Mouse (Mus musculus): Measurements from ENCODE around the gene Osbpl7.

Gene Osbpl7

GRCm38 (mm10) chr11:97040301-97041021, 10.0 kb upstream of the Osbpl7 start:
- no peak for DNase-seq

DNA sequence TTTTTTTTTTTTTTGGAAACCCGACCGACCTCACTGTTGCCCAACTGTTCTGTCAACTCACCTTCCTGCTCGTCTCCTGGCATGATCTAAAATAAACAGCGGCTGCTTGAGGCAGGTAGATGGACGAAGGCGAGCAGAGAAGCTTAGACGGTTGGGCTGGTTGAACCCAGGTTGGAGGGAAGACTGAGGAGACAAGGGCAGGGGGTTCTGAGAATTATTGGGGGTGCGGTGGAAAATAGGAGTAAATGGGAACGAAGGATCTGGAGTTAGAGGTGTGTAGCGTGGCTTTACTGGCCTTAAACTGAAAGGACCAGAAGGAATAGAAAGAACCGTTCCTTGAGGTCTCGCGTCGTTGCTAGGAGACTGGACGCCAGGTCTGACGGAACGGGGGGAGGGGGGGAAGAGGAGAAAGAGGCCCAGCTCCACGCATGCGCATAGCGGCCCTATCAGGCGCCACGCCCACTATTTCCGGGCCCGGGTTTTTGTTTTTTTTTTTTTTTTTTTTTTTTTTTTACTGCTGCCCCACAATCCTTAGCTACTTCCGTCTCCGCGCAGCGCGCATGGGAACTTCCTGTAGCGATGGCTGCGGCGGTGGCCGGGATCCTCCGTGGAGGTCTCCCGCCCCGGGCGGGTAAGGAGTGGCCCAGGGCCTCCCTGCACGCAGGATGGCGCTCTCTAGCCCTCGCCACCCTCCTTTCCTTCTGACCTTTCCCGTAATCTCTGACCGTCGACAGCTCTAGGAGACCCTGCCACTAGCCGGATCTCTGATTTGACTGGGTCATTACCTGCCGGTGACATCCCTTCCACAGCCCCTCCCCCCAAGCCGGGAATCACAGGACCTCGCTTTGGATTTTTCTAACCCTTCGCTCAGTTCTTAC, 9.2 kb upstream of the Osbpl7 start, which contains the start of the genes Lrrc46 and Mrpl10:
Lrrc46 (minus strand) TSS at position 386 of the 878 bp plus-strand sequence.
Mrpl10 (plus strand) TSS at position 539 of the 878 bp plus-strand sequence.
- DNase-seq, result peak; percentile 85

DNA sequence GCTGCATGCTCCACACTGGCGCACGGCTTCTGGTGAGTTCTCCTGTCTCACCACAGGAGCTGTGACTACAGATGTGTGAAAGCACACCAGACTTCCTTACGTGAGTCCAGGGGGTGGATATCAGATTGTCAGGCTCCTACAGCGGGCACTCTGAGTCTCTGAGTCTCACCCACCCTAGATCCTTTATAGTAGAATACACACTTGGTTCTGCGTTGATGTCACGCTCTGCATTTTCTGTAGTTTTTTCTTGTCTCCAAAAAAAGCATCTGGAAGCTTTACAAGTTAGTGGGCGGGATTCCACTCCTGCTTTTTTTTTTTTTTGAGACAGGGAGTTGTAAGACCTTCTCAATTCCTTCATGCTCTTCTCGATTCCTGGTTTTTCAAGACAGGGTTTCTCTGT, 5.5 kb upstream of the Osbpl7 start:
- DNase-seq, result no peak

- DNase-seq, result no peak
Observed at GRCm38 (mm10) chr11:97045861-97046260, 4.6 kb upstream of the Osbpl7 start.

GRCm38 (mm10) chr11:97048090-97048650, 2.3 kb upstream of the Osbpl7 start:
- DNase-seq, result no peak

DNA sequence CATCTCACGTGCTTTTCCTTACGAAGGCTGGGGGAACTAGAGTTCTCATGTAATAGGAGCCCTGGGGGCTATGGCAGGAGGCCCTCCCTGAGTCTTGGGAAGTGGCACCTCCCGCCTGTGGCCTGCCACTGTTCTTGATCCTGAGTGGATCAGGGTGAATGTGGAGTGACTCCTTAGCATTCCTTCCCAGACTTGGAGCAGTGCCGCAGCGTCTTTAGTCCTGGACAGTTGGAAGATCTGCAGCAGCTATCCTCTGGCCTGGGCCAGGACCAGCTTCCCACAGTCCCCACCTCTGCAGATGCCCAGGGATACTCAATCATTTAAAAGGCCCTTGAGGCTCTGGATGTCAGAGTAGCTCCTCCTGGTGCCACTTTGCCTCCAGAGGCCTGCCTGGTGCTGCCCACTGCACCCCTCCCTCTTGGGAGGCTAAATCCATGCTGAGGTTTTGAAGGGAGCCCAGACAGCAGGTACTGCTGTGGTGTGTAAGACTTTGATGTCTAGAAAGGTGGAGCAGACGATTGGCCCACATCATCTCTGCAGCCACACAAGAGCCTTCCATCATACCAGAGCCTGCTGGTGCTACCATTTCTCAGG, 839 bp upstream of the Osbpl7 start:
- no peak for DNase-seq

- no peak for DNase-seq
Observed at GRCm38 (mm10) chr11:97050944-97051586, 637 bp downstream of the Osbpl7 start.

GRCm38 (mm10) chr11:97052219-97052646, 1.8 kb downstream of the Osbpl7 start:
- DNase-seq, result peak; percentile 61

DNA sequence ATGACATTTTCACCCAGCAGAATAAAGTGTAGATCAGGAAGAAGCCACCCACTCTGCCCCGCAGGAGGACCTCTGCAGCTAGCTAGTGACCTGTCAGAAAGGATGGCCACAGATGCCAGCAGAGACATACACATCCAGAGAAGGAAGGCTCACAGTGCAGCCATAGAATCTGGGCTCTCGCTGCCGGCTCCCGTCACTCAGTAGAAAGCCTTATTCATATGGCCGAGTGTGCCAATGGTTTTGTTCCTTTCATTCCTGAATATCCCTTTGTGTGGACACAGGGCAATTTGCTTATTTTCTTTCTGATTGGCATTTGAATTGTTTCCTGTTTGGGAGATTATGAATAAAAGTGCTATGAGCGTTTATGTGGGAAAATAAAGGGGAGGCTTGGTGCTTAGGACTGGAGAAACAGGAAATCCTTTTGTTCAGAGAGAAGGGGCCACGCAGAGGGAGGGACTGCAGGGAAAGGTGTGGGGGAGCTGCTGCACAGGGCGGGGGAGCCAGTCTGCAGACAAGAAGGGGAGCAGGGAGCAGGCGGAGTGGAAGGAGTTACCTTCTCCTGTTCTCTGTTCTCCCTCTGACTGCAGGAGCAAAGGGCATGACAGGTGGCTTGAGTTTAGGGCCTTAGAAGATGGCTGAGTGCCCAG, 13.0 kb downstream of the Osbpl7 start:
- DNase-seq, result no peak

DNA sequence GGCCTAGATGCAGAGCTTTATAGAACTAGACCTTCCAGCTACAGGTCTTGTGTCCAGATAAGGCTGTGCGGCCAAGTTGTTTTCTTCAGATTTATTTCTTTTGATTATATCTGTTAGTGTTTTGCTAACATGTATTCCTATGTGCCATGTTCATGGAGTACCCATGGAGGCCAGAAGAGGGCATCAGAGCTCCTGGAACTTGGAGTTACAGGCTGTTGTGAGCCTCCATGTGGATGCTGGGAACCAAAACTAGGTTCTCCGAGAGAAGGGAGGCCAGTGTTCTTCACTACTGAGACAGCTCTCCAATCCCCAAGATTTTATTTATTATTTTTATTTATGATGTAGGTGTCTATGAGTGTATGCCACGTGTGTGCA, 13.5 kb downstream of the Osbpl7 start:
- DNase-seq, result no peak

- DNase-seq, result no peak
Observed at GRCm38 (mm10) chr11:97065538-97066295, 15.3 kb downstream of the Osbpl7 start.

DNA sequence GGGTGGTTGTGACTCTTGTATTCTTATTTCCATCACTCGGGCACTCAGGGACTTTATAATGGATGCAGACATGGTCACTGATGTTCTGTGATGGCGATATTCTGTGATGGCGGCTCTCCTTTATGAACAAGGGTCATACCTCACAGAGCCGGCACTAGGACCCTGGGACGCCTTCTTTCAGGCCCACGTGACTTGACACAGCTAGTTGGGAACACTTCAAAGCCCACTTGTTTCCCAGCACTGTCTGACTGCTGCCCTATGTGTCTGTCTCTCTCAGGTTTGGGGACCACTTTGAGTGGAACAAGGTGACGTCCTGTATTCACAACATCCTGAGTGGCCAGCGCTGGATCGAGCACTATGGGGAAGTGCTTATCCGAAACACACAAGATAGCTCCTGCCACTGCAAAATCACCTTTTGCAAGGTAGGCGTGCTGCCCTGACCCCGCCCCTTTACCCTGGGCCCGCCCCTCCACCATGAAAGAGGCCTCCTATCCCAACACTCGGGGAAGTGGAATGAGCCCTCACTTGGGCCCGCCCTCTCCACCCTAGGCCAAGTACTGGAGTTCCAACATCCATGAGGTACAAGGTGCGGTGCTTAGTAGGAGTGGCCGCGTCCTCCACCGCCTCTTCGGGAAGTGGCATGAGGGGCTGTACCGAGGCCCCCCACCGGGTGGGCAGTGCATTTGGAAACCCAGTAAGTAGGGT, 16.4 kb downstream of the Osbpl7 start:
- no peak for DNase-seq

GRCm38 (mm10) chr11:97069333-97069732, 18.9 kb downstream of the Osbpl7 start:
- DNase-seq, result no peak

DNA sequence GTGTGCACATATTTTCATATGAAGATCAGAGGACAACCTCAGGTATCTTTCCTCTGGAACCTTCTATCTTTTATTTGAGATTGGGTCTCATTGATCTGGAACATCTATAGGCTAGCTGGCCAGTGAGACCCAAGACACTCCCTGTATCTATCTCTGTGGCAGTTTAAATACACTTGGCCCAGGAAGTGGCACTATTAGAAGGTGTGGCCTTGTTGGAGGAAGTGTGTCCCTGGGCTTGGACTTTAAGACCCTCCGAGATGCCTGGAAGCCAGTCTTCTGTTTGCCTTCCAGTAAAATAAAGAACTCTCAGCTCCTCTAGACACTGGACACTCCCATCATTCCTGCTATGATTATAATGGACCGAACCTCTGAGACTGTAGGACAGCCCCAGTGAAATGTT, 19.3 kb downstream of the Osbpl7 start:
- no peak for DNase-seq

- DNase-seq, result no peak
Observed at GRCm38 (mm10) chr11:97071129-97071528, 20.7 kb downstream of the Osbpl7 start.

DNA sequence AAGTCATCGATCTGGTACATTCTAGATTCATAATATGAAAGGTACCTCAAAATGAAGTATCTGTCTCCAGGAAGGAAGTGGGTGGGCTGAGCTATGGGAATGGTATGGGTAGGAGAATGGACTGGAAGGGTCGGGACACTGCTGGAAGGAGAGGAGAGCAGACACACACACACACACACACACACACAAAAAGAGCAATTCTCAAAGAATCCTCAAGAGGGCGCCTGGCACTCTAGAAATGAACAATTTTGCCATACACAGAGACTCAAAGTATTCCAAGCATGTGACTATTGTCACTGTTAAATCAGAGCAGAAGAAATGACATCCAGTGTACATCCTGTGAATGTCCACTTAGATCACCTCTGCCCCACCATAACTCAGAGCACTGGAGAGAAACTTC, 22.1 kb downstream of the Osbpl7 start:
- peak; percentile 50 for DNase-seq

- DNase-seq, result no peak
Observed at GRCm38 (mm10) chr11:97074235-97074634, 23.8 kb downstream of the Osbpl7 start.

GRCm38 (mm10) chr11:97078751-97079150, 28.3 kb downstream of the Osbpl7 start:
- DNase-seq, result no peak

- no peak for DNase-seq
Observed at GRCm38 (mm10) chr11:97080291-97080690, 29.9 kb downstream of the Osbpl7 start.

DNA sequence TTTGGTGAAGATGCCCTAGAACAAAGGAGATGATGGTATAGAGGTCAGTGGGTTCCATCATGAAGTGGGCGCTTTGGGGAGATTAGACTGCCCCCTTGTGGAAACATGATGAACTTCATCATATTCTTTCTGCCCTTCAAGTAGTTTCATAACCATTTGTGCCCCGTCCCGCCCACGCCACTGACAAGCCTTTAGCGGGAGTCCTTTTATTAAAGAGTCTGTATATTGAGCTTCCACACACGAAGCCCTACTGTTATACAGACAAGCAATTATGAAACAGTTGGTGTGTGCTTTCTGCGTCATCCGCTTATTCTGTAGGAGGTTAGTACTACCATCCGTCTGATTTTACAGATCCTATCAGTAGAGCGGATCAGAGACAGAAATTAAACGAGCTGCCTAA, 32.5 kb downstream of the Osbpl7 start:
- peak; percentile 66 for DNase-seq

Data from kidney, adult 9 months (tissue).